Mouse (Mus musculus): ENCODE results near the gene Zcchc7. TPM values are rescaled to one million over a fixed set of nuclear protein-coding genes. Genes with fewer than 3 reads are reported as not detected.
A peak's percentile ranks its signal among the peaks of the same experiment; 100 is the strongest.

Gene Zcchc7
- polyA plus RNA-seq, 1 experiment, result 35.6 TPM

DNA sequence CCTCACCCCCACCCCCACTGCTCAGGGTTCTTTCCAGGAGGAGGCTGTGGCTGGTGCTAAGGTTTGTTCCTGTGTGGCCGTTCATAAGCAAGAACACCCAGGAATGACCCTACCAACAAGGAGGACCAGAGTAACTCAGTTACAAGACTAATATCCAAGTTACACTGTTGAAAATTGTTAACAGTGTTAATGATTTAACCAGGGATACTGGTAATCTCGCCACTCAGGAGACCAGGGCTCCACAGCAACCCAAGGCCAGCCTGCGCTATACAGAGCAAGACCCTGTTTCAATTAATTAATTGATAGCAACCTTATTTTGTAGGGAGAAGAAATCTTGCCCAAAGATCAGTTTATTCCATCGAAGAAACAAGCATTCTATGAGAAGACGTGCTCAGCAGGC is 191.8 kb downstream of the Zcchc7 start:
- H3K4me1 ChIP-seq (ENCODE audit: control insufficient read depth, insufficient read depth, low read length), result no peaks in the 10 kb centered on the region
- TF ChIP-seq POLR2A (IDR thresholded peaks at IDR 0.05; ENCODE audit: borderline replicate concordance, low read depth, low read length) (no peak), CTCF (IDR thresholded peaks at IDR 0.05; ENCODE audit: low read depth, low read length) (no peak)
- no peak overlapping the region for H3K27ac ChIP-seq (ENCODE audit: insufficient read depth, low read depth, low read length)
- no peak overlapping the region for H3K4me3 ChIP-seq (ENCODE audit: insufficient read depth, low read length)

GRCm38 (mm10) chr4:44948314-44948713 is 192.6 kb downstream of the Zcchc7 start:
- no peak for TF ChIP-seq CTCF (IDR thresholded peaks at IDR 0.05; ENCODE audit: low read depth, low read length)
- TF ChIP-seq POLR2A (IDR thresholded peaks at IDR 0.05; ENCODE audit: borderline replicate concordance, low read depth, low read length), result no peak
- Histone ChIP-seq H3K27ac (ENCODE audit: insufficient read depth, low read depth, low read length) (no peak overlapping the region), H3K4me3 (ENCODE audit: insufficient read depth, low read length) (no peak overlapping the region), H3K4me1 (ENCODE audit: control insufficient read depth, insufficient read depth, low read length) (no peaks in the 10 kb centered on the region)

- TF ChIP-seq POLR2A (IDR thresholded peaks at IDR 0.05; ENCODE audit: borderline replicate concordance, low read depth, low read length) (no peak), CTCF (IDR thresholded peaks at IDR 0.05; ENCODE audit: low read depth, low read length) (no peak)
Measured at GRCm38 (mm10) chr4:44953041-44953440, 197.4 kb downstream of the Zcchc7 start.

GRCm38 (mm10) chr4:44958776-44959175 is 203.1 kb downstream of the Zcchc7 start:
- Histone ChIP-seq H3K27ac (ENCODE audit: insufficient read depth, low read depth, low read length) (no peak overlapping the region), H3K4me3 (ENCODE audit: insufficient read depth, low read length) (no peak overlapping the region), H3K4me1 (ENCODE audit: control insufficient read depth, insufficient read depth, low read length) (no peaks in the 10 kb centered on the region)
- TF ChIP-seq CTCF (IDR thresholded peaks at IDR 0.05; ENCODE audit: low read depth, low read length) (no peak), POLR2A (IDR thresholded peaks at IDR 0.05; ENCODE audit: borderline replicate concordance, low read depth, low read length) (no peak)

More at GRCm38 (mm10) chr4:44953041-44953440, 197.4 kb downstream of the Zcchc7 start:
- Histone ChIP-seq H3K27ac (ENCODE audit: insufficient read depth, low read depth, low read length) (no peak overlapping the region), H3K4me1 (ENCODE audit: control insufficient read depth, insufficient read depth, low read length) (no peaks in the 10 kb centered on the region), H3K4me3 (ENCODE audit: insufficient read depth, low read length) (no peak overlapping the region)

- Histone ChIP-seq H3K27ac (ENCODE audit: insufficient read depth, low read depth, low read length) (no peak overlapping the region), H3K4me3 (ENCODE audit: insufficient read depth, low read length) (no peak overlapping the region), H3K4me1 (ENCODE audit: control insufficient read depth, insufficient read depth, low read length) (no peaks in the 10 kb centered on the region)
- TF ChIP-seq POLR2A (IDR thresholded peaks at IDR 0.05; ENCODE audit: borderline replicate concordance, low read depth, low read length) (no peak), CTCF (IDR thresholded peaks at IDR 0.05; ENCODE audit: low read depth, low read length) (no peak)
Measured at GRCm38 (mm10) chr4:44959220-44959619, 203.5 kb downstream of the Zcchc7 start.

DNA sequence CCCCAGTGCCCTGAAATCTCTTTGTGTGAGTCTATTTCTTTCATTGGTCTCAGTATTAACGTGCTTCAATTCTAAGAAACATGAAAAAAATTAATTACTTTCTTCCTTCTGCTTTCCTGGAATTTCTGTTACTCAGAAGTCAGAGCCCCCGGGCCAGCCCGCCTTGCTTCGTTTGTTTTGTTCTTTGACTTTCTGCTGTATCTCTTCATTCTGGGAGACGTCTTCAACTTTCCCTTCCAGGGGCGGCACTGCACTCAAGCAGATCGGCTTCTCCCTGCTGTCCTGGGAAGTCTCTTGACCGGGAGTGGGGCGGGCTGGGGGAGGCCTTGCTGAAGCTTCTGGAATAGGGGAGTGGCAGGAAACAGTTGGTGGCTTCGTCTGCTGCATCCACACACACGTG is 207.5 kb downstream of the Zcchc7 start:
- no peak for TF ChIP-seq POLR2A (IDR thresholded peaks at IDR 0.05; ENCODE audit: borderline replicate concordance, low read depth, low read length)
- TF ChIP-seq CTCF (IDR thresholded peaks at IDR 0.05; ENCODE audit: low read depth, low read length), result no peak
- Histone ChIP-seq H3K4me3 (ENCODE audit: insufficient read depth, low read length) (no peak overlapping the region), H3K27ac (ENCODE audit: insufficient read depth, low read depth, low read length) (no peak overlapping the region), H3K4me1 (ENCODE audit: control insufficient read depth, insufficient read depth, low read length) (no peaks in the 10 kb centered on the region)

GRCm38 (mm10) chr4:44965175-44965574 is 209.5 kb downstream of the Zcchc7 start:
- no peak overlapping the region for H3K4me3 ChIP-seq (ENCODE audit: insufficient read depth, low read length)
- TF ChIP-seq POLR2A (IDR thresholded peaks at IDR 0.05; ENCODE audit: borderline replicate concordance, low read depth, low read length) (no peak), CTCF (IDR thresholded peaks at IDR 0.05; ENCODE audit: low read depth, low read length) (no peak)
- H3K4me1 ChIP-seq (ENCODE audit: control insufficient read depth, insufficient read depth, low read length), result no peaks in the 10 kb centered on the region
- no peak overlapping the region for H3K27ac ChIP-seq (ENCODE audit: insufficient read depth, low read depth, low read length)

DNA sequence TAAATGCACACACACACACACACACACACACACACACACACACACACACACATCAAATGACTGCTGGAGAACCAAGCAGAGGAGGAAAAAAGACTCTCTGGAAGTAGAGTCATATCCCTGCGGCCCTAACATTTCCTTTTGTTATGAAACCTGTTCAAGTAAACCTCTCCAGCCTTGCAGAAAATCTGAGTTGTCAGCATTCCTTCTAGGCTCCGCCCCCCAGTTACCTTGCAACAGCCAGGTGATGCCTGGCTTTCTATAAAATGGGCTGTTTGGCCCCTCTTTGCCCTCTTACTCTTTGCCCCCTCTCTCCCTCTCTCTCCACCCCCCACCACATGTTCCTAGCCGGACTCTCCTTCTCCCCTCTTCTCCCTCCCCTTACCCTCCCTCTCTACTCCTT is 210.1 kb downstream of the Zcchc7 start:
- no peak for TF ChIP-seq POLR2A (IDR thresholded peaks at IDR 0.05; ENCODE audit: borderline replicate concordance, low read depth, low read length)
- TF ChIP-seq CTCF (IDR thresholded peaks at IDR 0.05; ENCODE audit: low read depth, low read length), result no peak
- Histone ChIP-seq H3K27ac (ENCODE audit: insufficient read depth, low read depth, low read length) (no peak overlapping the region), H3K4me3 (ENCODE audit: insufficient read depth, low read length) (no peak overlapping the region), H3K4me1 (ENCODE audit: control insufficient read depth, insufficient read depth, low read length) (no peaks in the 10 kb centered on the region)

DNA sequence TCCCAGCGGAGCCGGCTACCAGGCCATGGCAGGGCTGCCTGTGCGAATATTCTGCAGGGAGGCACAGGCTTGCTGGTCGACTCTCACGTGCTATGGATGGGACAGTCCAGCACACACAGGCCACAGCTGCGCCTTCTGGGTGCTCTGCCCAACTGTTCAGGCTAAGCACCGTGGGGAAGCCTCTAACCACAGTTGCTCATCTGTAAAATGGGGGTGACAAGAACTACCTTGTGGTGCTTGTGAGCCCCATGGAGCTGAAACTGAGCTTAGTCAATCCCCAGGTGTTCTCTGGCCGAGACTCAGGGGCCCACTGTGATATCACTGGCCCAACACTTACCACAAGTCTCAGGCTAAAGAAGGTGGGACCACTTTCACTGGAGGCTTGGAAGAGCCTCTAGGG is 211.7 kb downstream of the Zcchc7 start:
- Histone ChIP-seq H3K27ac (ENCODE audit: insufficient read depth, low read depth, low read length) (no peak overlapping the region), H3K4me1 (ENCODE audit: control insufficient read depth, insufficient read depth, low read length) (no peaks in the 10 kb centered on the region), H3K4me3 (ENCODE audit: insufficient read depth, low read length) (no peak overlapping the region)
- TF ChIP-seq CTCF (IDR thresholded peaks at IDR 0.05; ENCODE audit: low read depth, low read length) (no peak), POLR2A (IDR thresholded peaks at IDR 0.05; ENCODE audit: borderline replicate concordance, low read depth, low read length) (no peak)

DNA sequence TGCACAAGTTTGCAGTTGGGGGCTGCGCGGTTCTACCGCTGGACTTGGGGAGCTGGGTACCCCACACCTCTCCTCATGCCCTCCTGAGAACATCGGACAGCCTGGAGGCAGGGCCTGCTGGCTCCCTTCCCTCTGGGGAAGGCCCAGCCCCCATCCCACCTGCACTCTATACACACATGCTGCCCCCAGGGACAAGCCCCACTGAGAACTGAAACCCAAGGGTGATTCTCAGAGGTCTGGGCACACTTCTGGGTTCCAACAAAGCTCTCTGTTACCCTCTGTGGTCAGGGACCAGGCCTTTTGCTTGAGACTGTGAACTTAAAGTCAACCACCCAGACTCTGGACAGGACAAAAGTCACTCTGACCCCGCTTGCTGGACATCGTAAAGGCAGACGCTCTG is 214.4 kb downstream of the Zcchc7 start:
- Histone ChIP-seq H3K27ac (ENCODE audit: insufficient read depth, low read depth, low read length) (no peak overlapping the region), H3K4me1 (ENCODE audit: control insufficient read depth, insufficient read depth, low read length) (no peaks in the 10 kb centered on the region), H3K4me3 (ENCODE audit: insufficient read depth, low read length) (no peak overlapping the region)
- no peak for TF ChIP-seq POLR2A (IDR thresholded peaks at IDR 0.05; ENCODE audit: borderline replicate concordance, low read depth, low read length)

- no peak for TF ChIP-seq POLR2A (IDR thresholded peaks at IDR 0.05; ENCODE audit: borderline replicate concordance, low read depth, low read length)
- TF ChIP-seq CTCF (IDR thresholded peaks at IDR 0.05; ENCODE audit: low read depth, low read length), result peak; percentile 74
- no peaks in the 10 kb centered on the region for H3K4me1 ChIP-seq (ENCODE audit: control insufficient read depth, insufficient read depth, low read length)
- no peak overlapping the region for H3K27ac ChIP-seq (ENCODE audit: insufficient read depth, low read depth, low read length)
- no peak overlapping the region for H3K4me3 ChIP-seq (ENCODE audit: insufficient read depth, low read length)
Measured at GRCm38 (mm10) chr4:44970612-44971110, 215.0 kb downstream of the Zcchc7 start.
